Mouse (Mus musculus) thymus, postnatal 0 days (tissue): ENCODE measurements around the gene D130043K22Rik. TPM values are rescaled to one million over a fixed set of nuclear protein-coding genes. Genes with fewer than 3 reads are reported as not detected.
A peak's percentile ranks its signal among the peaks of the same experiment; 100 is the strongest.

Experiments used
- DNase-seq: peaks from one replicate; pipeline ENCODE4 v3.0.0-alpha.2; 2015; ENCODE audit warnings: low spot score
- polyA plus RNA-seq: library from polyadenylated mRNA; unstranded; fragments of >200 nt; fragmentation: Nextera tagmentation; extraction: Ambion mirVana; gene quantifications from 2 replicates; pipeline ENCODE4 v1.2.1, GENCODE M21; 2015

Gene D130043K22Rik
- 0.03 and 0.09 TPM in 2 replicates for polyA plus RNA-seq

DNA sequence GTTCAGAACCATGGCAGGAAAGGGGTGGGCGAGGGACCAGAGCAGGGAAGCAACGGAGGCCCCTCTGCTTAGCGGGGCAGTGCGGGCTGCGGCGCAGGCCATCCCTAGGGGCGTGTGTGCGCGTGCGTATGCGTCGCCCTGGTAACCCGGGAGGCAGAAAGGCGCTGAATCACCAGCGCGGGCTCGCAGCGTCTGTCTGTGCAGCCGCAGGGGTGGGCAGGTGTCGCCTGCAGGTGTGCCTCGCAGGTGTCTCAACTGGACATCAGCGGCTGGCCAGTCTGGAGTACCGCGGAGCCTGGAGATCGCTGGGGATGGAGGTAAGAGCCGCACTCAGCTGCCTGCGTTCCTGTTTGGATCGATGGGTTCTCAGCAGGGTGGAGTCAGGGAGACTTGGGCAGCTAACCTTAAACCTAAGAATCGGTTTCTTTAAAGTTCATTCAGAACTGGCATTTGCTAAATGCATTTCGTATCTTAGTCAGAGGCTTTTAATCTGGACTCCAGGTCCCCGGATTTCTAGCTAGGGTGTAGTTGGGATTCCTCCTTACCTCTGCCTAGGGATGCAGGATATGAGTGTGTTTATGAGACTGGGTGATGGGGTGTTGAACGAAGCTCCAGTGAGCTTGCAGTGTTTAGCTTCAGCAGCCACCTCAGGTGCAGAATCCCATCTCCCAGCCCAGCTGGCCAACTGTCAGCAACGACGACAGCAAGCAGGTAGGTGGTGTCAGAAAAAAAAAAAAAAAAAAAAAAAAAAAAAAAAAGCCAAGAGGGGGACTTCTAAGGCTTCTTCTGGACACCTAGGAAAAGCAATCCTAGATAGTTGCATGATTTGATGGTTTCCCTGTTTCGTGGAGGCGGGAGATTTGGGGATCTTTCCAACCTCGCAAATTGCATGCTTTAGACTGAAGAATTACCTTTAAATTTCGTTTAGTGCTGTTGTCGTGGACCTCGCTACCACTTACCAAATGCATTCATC is at the start of gene D130043K22Rik:
D130043K22Rik (plus strand) TSS at position 153 of the 973 bp plus-strand sequence.
- peak; percentile 39 for DNase-seq

GRCm38 (mm10) chr13:24798686-24799085 is 46.2 kb upstream of the D130043K22Rik start:
- no peak for DNase-seq

- no peak for DNase-seq
These were observed 45.6 kb upstream of the D130043K22Rik start for GRCm38 (mm10) chr13:24799378-24799777.

DNA sequence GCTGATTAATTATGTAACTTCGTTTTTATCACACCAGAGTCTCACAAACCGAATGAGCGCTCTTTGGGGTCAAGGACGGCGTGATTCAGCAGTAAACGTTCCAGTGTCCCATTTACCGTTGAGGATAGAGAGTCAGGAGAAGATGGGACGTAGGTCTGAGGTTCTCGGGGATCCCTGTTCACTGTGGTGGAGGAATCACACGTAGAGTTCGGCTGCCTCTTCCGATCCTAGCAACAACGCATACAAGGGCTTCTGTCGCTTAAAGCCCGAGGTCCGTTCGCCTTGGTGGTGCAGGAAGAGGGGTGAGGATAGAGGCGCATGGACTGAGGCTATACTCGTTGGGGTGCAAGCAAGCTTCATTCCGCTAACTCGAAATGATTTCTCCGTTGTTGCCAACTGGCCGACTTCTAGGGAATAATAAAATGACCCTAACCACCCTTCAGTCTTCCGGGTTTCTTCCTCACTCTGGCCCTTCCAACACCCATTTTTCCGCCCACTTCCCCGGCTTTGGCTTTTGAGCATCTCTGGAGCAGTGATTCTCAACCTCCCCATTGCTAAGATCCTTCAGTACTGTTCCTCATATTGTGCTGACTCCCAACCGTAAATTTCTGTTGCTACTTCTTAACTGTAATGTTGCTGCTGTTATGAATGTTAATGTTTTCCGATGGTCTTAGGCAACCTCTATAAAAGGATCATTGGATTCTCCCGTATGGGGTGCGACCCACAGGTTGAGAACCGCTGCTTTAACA is 44.8 kb upstream of the D130043K22Rik start:
- peak; percentile 38 for DNase-seq

- peak; percentile 99 for DNase-seq
These were observed 44.1 kb upstream of the D130043K22Rik start for GRCm38 (mm10) chr13:24800674-24801307.

GRCm38 (mm10) chr13:24801308-24801921 is 43.5 kb upstream of the D130043K22Rik start, which contains the start of gene BC005537:
Gene BC005537, plus strand, starts transcription at chr13:24801657.
- DNase-seq: peak; percentile 73

DNA sequence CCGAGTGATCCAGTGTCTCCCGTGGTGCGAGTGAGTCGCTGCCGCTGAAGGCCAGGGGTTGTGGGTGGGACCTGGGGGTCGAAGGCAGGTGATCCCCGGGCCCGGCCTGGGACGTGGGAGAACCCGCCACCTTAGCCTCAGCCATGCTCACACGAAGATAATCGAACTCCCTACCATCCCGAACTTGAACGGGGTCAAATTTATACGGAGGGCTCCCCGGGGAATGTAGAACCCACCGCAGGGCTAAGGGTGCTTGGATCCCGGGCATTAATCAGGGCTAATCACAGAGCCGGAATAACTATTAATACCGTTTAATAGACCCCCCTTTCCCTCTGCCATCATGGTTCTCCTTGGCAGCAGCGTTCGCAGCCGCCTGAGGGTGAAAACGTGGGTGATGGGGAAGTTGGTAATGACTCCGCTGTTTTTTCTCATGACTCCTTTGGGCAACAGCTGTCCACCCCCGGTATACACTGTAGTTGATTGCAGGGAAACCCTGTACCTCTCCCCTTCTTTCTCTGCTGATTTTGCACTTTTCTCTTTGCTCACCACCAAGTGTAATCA is 42.7 kb upstream of the D130043K22Rik start:
- peak; percentile 43 for DNase-seq

- peak; percentile 23 for DNase-seq
These were observed 41.7 kb upstream of the D130043K22Rik start for GRCm38 (mm10) chr13:24803196-24803595.

- no peak for DNase-seq
These were observed 38.9 kb upstream of the D130043K22Rik start for GRCm38 (mm10) chr13:24806079-24806478.

DNA sequence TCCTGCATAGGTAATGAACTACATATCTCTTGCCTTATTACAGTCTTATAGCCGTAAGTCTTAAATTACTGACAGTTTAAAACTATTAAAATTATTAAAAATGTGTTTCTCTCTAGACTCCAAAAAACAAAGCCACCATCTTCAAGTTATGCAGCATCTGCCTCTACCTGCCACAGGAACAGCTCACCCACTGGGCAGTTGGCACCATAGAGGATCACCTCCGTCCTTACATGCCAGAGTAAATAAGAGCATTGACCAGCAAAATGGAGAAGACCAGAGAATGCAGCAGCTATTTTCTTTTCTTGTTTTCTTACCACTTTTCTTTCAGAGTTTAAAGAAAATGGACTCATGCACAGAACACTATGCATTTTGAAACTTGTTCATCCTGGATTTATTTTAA is 32.4 kb upstream of the D130043K22Rik start:
- no peak for DNase-seq

DNA sequence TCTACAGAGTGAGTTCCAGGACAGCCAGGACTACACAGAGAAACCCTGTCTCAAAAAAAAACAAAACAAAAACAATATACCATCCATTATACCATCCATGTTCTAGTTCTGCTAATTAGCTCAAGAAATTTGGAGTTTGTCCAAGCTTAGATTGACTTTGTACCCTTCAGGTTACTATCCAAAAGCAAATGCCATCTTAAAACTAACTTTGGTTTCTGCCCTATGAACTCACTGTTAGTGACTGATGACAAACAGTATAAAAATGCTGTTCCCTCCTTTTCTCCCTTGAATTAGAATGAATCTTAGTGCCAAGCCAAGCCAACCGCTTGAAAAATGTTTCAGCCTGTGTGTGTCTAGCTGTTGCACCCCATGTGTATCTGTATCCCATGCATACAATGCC is 30.3 kb upstream of the D130043K22Rik start:
- no peak for DNase-seq

GRCm38 (mm10) chr13:24816125-24817092 is 28.5 kb upstream of the D130043K22Rik start:
- no peak for DNase-seq

DNA sequence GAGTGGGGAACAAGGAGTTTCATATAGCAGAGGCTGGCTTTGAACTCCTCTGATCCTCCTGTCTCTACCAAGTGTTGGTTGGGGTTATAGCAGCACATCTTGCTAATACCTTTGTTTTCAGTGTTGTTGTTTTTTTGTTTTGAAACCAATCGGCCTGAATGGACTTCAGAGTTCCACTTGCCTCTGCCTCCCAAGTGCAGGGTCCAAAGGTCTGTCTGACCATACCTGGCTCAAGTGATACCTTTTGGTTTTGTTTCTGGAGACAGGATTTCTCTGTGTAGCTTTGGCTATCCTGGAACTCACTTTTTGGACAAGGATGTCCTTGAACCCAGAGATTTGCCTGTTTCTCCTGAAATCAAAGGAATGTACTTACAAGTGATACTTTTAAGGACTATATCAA is 25.0 kb upstream of the D130043K22Rik start:
- DNase-seq: no peak

GRCm38 (mm10) chr13:24822663-24823343 is 22.1 kb upstream of the D130043K22Rik start:
- DNase-seq: no peak

DNA sequence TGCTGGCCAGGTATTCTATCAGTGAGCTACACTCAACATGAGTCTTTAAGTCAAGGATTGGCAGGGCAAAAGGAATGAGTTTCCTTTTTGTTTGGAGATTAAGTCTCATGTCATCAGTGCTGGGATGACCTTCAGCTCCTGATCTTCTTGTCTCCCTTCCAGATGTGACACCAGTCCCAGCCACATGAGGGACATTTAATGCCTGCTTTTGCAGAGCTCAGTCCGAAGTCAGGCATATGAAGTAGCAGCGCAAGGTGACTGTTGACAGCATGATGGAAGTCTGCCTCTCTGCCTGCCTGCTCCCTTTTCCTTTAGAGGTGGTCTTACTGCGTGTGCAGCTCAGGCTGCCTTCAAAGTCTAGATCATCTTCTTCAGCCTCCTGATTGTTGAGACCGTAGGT is 20.3 kb upstream of the D130043K22Rik start:
- no peak for DNase-seq

DNA sequence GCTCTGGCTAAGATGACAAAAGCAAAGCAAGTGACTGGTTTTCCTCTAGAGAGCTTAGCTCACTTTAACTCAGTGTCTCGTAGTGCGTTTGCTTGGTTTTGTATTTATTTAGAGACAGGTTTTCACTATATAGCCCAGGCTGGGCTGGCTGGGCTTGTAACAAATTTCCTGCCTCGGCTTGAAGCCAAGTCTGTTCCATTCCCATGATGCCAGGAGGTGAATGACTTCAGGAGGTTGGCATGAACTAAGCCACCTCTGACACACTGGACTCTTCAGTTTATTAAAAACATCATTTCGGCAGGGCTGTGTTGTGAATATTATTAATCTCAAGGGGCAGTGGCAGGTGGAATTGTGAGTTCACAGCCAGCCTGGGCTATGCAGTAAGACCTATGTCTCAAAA is 19.3 kb upstream of the D130043K22Rik start:
- DNase-seq: no peak

DNA sequence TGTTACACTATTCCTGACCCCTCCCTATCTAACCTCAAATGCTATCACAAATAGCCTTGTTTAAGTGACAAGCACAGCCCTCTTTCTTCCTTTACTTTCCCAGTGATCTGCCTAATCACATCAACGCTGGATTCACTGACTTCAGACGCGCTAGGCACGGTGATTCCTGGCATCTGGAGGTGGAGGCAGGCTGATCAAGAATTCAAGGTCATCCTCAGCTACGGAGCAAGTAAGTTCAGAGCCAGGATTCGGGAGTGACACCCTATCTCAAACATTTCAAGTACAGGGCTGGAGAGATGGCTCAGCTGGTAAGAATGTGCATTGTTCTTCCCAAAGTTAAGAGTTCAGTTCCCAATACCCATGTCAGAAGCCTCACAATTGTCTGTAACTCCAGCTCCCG is 18.8 kb upstream of the D130043K22Rik start:
- DNase-seq: no peak

GRCm38 (mm10) chr13:24830756-24831352 is 14.1 kb upstream of the D130043K22Rik start:
- DNase-seq: peak; percentile 40
